Mouse (Mus musculus): ENCODE measurements around the gene Mfap1a.
"Not testable (repeated sequence)": the region's sequence is repeated elsewhere in the genome, so short reads cannot be mapped to it uniquely, and the experiment has no call there.

The Mfap1a gene

GRCm38 (mm10) chr2:121474180-121474535 is 32.3 kb downstream of the Mfap1a start:
- DNase-seq (ENCODE audit: low spot score): no peak

- DNase-seq (ENCODE audit: low spot score): peak; percentile 95
Measured at GRCm38 (mm10) chr2:121473301-121474179, 32.9 kb downstream of the Mfap1a start, which contains the start of gene Mfap1b. Gene Mfap1b (minus strand): TSS chr2:121474067.

GRCm38 (mm10) chr2:121472783-121473182 is 33.7 kb downstream of the Mfap1a start:
- DNase-seq (ENCODE audit: low spot score): not testable (repeated sequence)

GRCm38 (mm10) chr2:121468982-121469381 is 37.5 kb downstream of the Mfap1a start:
- DNase-seq (ENCODE audit: low spot score): not testable (repeated sequence)

- no peak for DNase-seq (ENCODE audit: low spot score)
Measured at GRCm38 (mm10) chr2:121460071-121460470, 46.4 kb downstream of the Mfap1a start.

GRCm38 (mm10) chr2:121456692-121457642 is 49.5 kb downstream of the Mfap1a start, which contains the start of gene Serinc4:
Gene Serinc4 (minus strand): TSS chr2:121456781.
- DNase-seq (ENCODE audit: low spot score): peak; percentile 87

GRCm38 (mm10) chr2:121455534-121455933 is 50.9 kb downstream of the Mfap1a start:
- no peak for DNase-seq (ENCODE audit: low spot score)

- no peak for DNase-seq (ENCODE audit: low spot score)
Measured at GRCm38 (mm10) chr2:121453917-121454316, 52.5 kb downstream of the Mfap1a start.

GRCm38 (mm10) chr2:121452990-121453389 is 53.5 kb downstream of the Mfap1a start, which contains the start of gene Hypk:
Gene Hypk (plus strand): TSS chr2:121453290.
- DNase-seq (ENCODE audit: low spot score): no peak

- DNase-seq (ENCODE audit: low spot score): no peak
Measured at GRCm38 (mm10) chr2:121452361-121452760, 54.1 kb downstream of the Mfap1a start.

GRCm38 (mm10) chr2:121450093-121450492 is 56.4 kb downstream of the Mfap1a start:
- peak; percentile 50 for DNase-seq (ENCODE audit: low spot score)

GRCm38 (mm10) chr2:121449545-121450011 is 56.9 kb downstream of the Mfap1a start:
- DNase-seq (ENCODE audit: low spot score): no peak

GRCm38 (mm10) chr2:121448739-121449535 is 57.5 kb downstream of the Mfap1a start, which contains the start of gene Serf2:
Gene Serf2 (plus strand): TSS chr2:121449195.
- DNase-seq (ENCODE audit: low spot score): peak; percentile 99

- peak; percentile 75 for DNase-seq (ENCODE audit: low spot score)
Measured at GRCm38 (mm10) chr2:121448136-121448535, 58.3 kb downstream of the Mfap1a start.

GRCm38 (mm10) chr2:121447006-121447405 is 59.5 kb downstream of the Mfap1a start:
- no peak for DNase-seq (ENCODE audit: low spot score)

GRCm38 (mm10) chr2:121446506-121446905 is 60.0 kb downstream of the Mfap1a start:
- DNase-seq (ENCODE audit: low spot score): no peak

- no peak for DNase-seq (ENCODE audit: low spot score)
Measured at GRCm38 (mm10) chr2:121445117-121445516, 61.3 kb downstream of the Mfap1a start.

GRCm38 (mm10) chr2:121444178-121444577 is 62.3 kb downstream of the Mfap1a start, which contains the start of gene Ell3:
Gene Ell3 (minus strand): TSS chr2:121444278.
- no peak for DNase-seq (ENCODE audit: low spot score)

GRCm38 (mm10) chr2:121443068-121443349 is 63.5 kb downstream of the Mfap1a start:
- no peak for DNase-seq (ENCODE audit: low spot score)

GRCm38 (mm10) chr2:121442259-121443067 is 64.0 kb downstream of the Mfap1a start:
- no peak for DNase-seq (ENCODE audit: low spot score)
